Mouse (Mus musculus): ENCODE measurements around the gene Il11ra1. TPM values are rescaled to one million over a fixed set of nuclear protein-coding genes. Genes with fewer than 3 reads are reported as not detected.

The Il11ra1 gene
- polyA plus RNA-seq, 2 experiments, result 247 to 384 TPM

DNA sequence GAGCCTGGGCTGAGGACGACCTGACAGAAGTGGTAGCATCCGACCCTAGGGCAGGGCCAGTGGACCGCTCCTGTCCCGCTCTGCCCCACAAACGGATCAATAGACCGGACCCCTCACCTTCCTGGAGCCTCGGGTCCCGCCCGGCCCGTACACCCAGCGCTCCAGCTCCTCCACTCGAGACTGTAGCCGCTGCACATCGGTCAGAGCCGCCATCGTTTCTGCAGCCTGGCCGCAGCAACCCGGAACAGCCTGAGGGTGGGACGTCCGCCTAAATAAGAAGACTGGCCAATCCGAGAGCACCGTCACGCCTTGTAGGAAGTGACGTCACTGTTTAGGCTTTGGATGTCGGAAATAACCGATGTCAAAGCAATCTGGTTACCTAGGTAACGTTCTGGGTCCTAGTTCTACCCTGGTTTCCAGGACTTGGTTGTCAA, 23.1 kb downstream of the Il11ra1 start, which contains the start of gene Dctn3:
TSS of gene Dctn3 (minus strand) at position 253 of the 434 bp plus-strand sequence.
- peaks cover 13% of the 10 kb centered on the region for H3K4me1 ChIP-seq (ENCODE audit: control insufficient read depth, insufficient read depth, low read length)
- peak within 1 kb of the TSS; percentile 65 for H3K4me2 ChIP-seq (replicated peaks; ENCODE audit: low read depth, low read length, severe bottlenecking)
- peak; percentile 99 for DNase-seq (ENCODE audit: low spot score)
- H3K27ac ChIP-seq (replicated peaks; ENCODE audit: low read depth, low read length), result no peak within 1 kb of the TSS
- peak within 1 kb of the TSS; percentile 82 for H3K9ac ChIP-seq (ENCODE audit: low read depth, low read length, severe bottlenecking)
- no peaks in the 10 kb centered on the region for H3K9me3 ChIP-seq (ENCODE audit: control insufficient read depth, low read length)
- ATAC-seq (ENCODE audit: low FRiP score, low read depth), result peak; percentile 98
- TF ChIP-seq POLR2A (IDR thresholded peaks at IDR 0.05; ENCODE audit: borderline replicate concordance, extremely low read depth, insufficient read depth, insufficient read length), result peak; percentile 75; the same call in 1 of the 2 replicates
- under 1% methylated on average over 27 of the region's 27 CpGs for WGBS
- H3K36me3 ChIP-seq (ENCODE audit: control insufficient read depth, insufficient read depth, low read length), result peaks cover 19% of the 10 kb centered on the region
- H3K4me3 ChIP-seq (replicated peaks; ENCODE audit: low read length), result peak within 1 kb of the TSS; percentile 86
- peaks cover 43% of the 10 kb centered on the region for H3K27me3 ChIP-seq (ENCODE audit: control insufficient read depth, insufficient read depth, low read length)

DNA sequence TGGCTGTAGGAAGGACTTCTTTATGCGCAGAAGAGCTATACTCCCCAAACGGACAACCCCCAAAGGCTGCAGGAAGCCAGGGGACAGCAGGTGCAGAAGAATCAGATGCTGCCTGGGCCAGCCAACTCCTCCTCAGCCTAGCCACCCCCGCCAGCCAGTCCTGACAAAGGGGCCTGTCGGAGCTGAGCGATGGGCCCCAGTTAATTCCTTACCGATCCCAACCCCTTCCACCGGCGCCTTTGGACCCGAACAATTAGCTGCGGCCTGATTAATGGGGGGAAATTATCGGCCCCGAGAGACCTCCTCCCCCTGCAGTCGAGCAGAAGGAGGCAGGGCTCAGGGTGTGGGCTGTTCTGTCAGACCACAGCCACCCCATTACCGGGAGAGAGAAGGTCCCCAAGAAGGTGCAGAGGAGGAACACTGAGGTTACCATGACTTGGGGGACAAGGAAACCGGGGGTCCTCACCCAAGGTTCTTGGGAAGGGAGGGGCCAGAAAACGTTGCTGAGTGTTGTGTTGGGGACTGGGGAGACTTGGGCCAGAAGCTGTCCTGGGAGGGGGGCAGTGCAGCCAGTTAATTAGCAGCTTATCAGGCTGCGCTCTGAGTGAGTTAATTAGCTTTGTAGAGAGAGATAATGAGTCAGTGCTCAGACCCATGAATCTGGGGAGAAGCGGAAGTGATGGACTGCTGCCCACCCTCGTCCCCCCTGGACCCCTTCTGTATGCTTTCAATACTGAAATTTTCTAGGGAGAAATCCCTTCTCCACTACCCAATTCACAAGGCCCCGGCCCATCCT, 27.2 kb downstream of the Il11ra1 start:
- Histone ChIP-seq H3K27ac (replicated peaks; ENCODE audit: low read depth, low read length) (no peak overlapping the region), H3K4me1 (ENCODE audit: control insufficient read depth, insufficient read depth, low read length) (peaks cover 14% of the 10 kb centered on the region), H3K4me2 (replicated peaks; ENCODE audit: low read depth, low read length, severe bottlenecking) (no peak overlapping the region), H3K4me3 (replicated peaks; ENCODE audit: low read length) (no peak overlapping the region), H3K36me3 (ENCODE audit: control insufficient read depth, insufficient read depth, low read length) (no peaks in the 10 kb centered on the region), H3K9ac (ENCODE audit: low read depth, low read length, severe bottlenecking) (no peak overlapping the region), H3K27me3 (ENCODE audit: control insufficient read depth, insufficient read depth, low read length) (peaks cover 79% of the 10 kb centered on the region), H3K9me3 (ENCODE audit: control insufficient read depth, low read length) (no peaks in the 10 kb centered on the region)
- TF ChIP-seq POLR2A (IDR thresholded peaks at IDR 0.05; ENCODE audit: borderline replicate concordance, extremely low read depth, insufficient read depth, insufficient read length), result no peak
- WGBS, result 16% methylated on average over 20 of the region's 20 CpGs
- no peak for ATAC-seq (ENCODE audit: low FRiP score, low read depth)
- DNase-seq (ENCODE audit: low spot score), result no peak

DNA sequence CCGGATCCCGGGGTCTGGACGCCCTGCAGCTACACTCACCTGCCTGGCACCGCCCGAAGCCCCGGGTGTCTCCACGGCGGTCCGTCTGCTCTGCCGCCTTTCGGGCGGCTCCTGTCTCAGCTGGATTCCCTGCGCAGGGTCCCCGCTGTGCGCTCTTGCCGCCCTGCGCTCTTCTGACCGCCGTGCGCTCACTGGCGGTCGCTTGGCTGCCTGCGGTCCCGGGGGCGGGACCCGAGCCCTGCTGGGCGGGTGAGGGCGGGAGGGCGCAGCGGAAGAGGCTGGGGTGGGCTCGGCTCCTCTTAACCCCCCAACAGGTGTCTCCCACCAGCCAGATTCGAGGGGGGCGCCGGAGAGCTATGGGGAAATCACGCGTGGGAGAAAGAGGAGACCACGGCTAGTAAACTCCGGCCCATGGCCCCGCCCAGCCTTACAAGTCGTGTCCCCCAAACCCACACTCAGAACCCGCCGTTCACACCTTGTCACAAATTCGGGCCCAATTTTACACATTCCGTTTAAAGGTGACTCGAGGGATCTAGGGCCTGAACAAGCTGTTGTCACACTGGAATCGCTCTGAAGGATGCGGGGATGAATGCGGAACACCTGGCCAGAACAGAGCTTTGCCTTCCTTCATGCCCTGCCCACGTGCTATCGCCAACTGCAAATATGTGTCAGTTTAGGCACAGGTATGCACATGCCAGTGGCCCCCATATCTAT, 31.4 kb downstream of the Il11ra1 start, which contains the start of gene Arid3c:
TSS of gene Arid3c (minus strand) at position 91 of the 714 bp plus-strand sequence.
- Histone ChIP-seq H3K9me3 (ENCODE audit: control insufficient read depth, low read length) (no peaks in the 10 kb centered on the region), H3K4me2 (replicated peaks; ENCODE audit: low read depth, low read length, severe bottlenecking) (peak within 1 kb of the TSS; percentile 56), H3K27ac (replicated peaks; ENCODE audit: low read depth, low read length) (no peak within 1 kb of the TSS), H3K4me3 (replicated peaks; ENCODE audit: low read length) (peak within 1 kb of the TSS; percentile 36), H3K4me1 (ENCODE audit: control insufficient read depth, insufficient read depth, low read length) (0 out of 2 replicates have a peak, but pooled peaks cover 4% of the 10 kb centered on the region), H3K36me3 (ENCODE audit: control insufficient read depth, insufficient read depth, low read length) (no peaks in the 10 kb centered on the region), H3K27me3 (ENCODE audit: control insufficient read depth, insufficient read depth, low read length) (peaks cover 64% of the 10 kb centered on the region), H3K9ac (ENCODE audit: low read depth, low read length, severe bottlenecking) (0 out of 2 replicates have a peak within 1 kb of the TSS, but pooled peaks have one; percentile 32)
- under 1% methylated on average over 30 of the region's 50 CpGs for WGBS
- TF ChIP-seq POLR2A (IDR thresholded peaks at IDR 0.05; ENCODE audit: borderline replicate concordance, extremely low read depth, insufficient read depth, insufficient read length), result no peak
- DNase-seq (ENCODE audit: low spot score) (no peak), ATAC-seq (ENCODE audit: low FRiP score, low read depth) (no peak)

DNA sequence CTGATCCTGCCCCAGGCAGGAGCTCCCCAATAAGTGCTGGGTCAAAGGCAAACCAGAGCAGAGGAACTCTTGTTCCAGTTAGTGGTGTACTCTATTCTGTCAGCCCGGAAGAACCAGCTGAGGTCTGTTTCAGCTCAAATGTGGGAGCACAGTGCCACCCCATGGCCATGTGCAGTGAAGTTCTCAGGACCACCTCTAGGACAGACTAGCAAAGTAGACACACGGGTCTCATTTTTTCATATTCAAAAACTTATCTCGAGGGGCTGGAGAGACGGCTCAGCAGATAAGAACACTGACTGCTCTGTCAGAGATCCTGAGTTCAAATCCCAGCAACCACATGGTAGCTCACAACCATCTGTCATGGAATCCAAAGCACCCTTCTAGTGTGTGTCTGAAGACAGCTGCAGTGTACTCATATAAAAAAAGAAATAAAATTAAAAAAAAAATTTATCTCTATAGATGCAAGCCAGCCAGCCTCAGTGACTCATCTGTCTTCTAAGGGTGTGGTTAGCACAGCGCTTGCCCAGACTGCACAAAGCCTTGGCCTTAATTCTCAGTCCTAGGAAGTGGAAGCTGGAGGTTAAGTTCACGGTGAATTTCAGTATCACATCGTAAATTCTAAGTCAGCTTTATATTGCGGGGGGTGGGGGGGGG, 37.9 kb downstream of the Il11ra1 start:
- H3K36me3 ChIP-seq (ENCODE audit: control insufficient read depth, insufficient read depth, low read length), result peaks cover 8% of the 10 kb centered on the region
- no peak overlapping the region for H3K27ac ChIP-seq (replicated peaks; ENCODE audit: low read depth, low read length)
- WGBS, result 21% methylated on average over 8 of the region's 8 CpGs
- H3K9me3 ChIP-seq (ENCODE audit: control insufficient read depth, low read length), result no peaks in the 10 kb centered on the region
- no peak overlapping the region for H3K4me3 ChIP-seq (replicated peaks; ENCODE audit: low read length)
- ATAC-seq (ENCODE audit: low FRiP score, low read depth) (peak; percentile 31; the same call in 1 of the 2 replicates), DNase-seq (ENCODE audit: low spot score) (peak; percentile 75)
- H3K27me3 ChIP-seq (ENCODE audit: control insufficient read depth, insufficient read depth, low read length), result peaks cover 6% of the 10 kb centered on the region; the same call in 1 of the 2 replicates
- H3K4me2 ChIP-seq (replicated peaks; ENCODE audit: low read depth, low read length, severe bottlenecking), result no peak overlapping the region
- TF ChIP-seq POLR2A (IDR thresholded peaks at IDR 0.05; ENCODE audit: borderline replicate concordance, extremely low read depth, insufficient read depth, insufficient read length), result no peak
- H3K4me1 ChIP-seq (ENCODE audit: control insufficient read depth, insufficient read depth, low read length), result peaks cover 11% of the 10 kb centered on the region
- H3K9ac ChIP-seq (ENCODE audit: low read depth, low read length, severe bottlenecking), result no peak overlapping the region

DNA sequence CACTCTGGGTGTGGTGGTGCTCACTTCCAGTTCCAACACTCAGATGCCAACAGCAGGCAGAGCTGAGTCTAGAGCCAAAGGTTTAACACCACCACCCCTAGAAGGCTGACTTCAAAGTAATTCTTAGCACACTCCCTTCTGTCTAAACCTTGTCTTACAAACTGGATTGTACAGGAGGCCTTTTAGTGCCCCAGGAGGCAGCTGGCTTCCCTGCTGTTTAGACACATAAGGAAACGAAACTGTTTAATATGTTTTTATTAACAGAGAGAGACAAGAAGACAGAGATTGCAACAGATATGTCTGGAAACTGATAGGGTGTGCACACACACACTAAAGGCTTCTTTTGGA, 38.4 kb downstream of the Il11ra1 start:
- WGBS, result 55% methylated on average over 1 of the region's 1 CpGs

More for the DNA sequence above, 38.4 kb downstream of the Il11ra1 start:
- Histone ChIP-seq H3K4me2 (replicated peaks; ENCODE audit: low read depth, low read length, severe bottlenecking) (no peak overlapping the region), H3K27me3 (ENCODE audit: control insufficient read depth, insufficient read depth, low read length) (peaks cover under 1% of the 10 kb centered on the region; the same call in 1 of the 2 replicates), H3K4me3 (replicated peaks; ENCODE audit: low read length) (no peak overlapping the region), H3K4me1 (ENCODE audit: control insufficient read depth, insufficient read depth, low read length) (peaks cover 11% of the 10 kb centered on the region), H3K36me3 (ENCODE audit: control insufficient read depth, insufficient read depth, low read length) (peaks cover 8% of the 10 kb centered on the region), H3K27ac (replicated peaks; ENCODE audit: low read depth, low read length) (no peak overlapping the region), H3K9me3 (ENCODE audit: control insufficient read depth, low read length) (no peaks in the 10 kb centered on the region), H3K9ac (ENCODE audit: low read depth, low read length, severe bottlenecking) (no peak overlapping the region)
- ATAC-seq (ENCODE audit: low FRiP score, low read depth) (no peak), DNase-seq (ENCODE audit: low spot score) (no peak)
- TF ChIP-seq POLR2A (IDR thresholded peaks at IDR 0.05; ENCODE audit: borderline replicate concordance, extremely low read depth, insufficient read depth, insufficient read length), result no peak

Measured in limb, embryonic 14.5 days (tissue).